Mouse (Mus musculus) megakaryocyte, embryonic 14.5 days (primary cell): ENCODE data around the gene B3galt6.

ENCODE experiments used
- FLI1 ChIP-seq: IDR thresholded peaks from 2 replicates; pipeline ENCODE4 v1.6.1; 2012; ENCODE audit warnings: low read length, inconsistent platforms, mixed read lengths
- GATA1 ChIP-seq: IDR thresholded peaks from 3 replicates; pipeline ENCODE4 v1.6.1; 2012; ENCODE audit warnings: mixed read lengths, low read length, inconsistent platforms, borderline replicate concordance

- TF ChIP-seq GATA1 = no peak
- TF ChIP-seq FLI1 = no peak
Observed at GRCm38 (mm10) chr4:155955491-155955890, 37.0 kb downstream of the B3galt6 start.
